Comparison of ENCODE assay signal across 8 mouse cellular contexts in genomic region chr10:62217196-62217595, GRCm38 (mm10). TPM values are rescaled to one million over a fixed set of nuclear protein-coding genes. Genes with fewer than 3 reads are reported as not detected.
DNase-seq lines count a peak whose midpoint lies in the region; ATAC-seq and TF ChIP-seq lines count a peak whose summit lies in the region.

No protein-coding gene starts in this region.

- H3K4me3 ChIP-seq in E14TG2a.4 (replicated peaks; ENCODE audit: low read length), result 0 out of 2 replicates have a peak overlapping the region, but pooled peaks have one; percentile 37
- H3K4me3 ChIP-seq in embryonic facial prominence, embryonic 10.5 days, result no peak overlapping the region
- H3K4me3 ChIP-seq in hindbrain, embryonic 16.5 days (ENCODE audit: low read length), result no peak overlapping the region
- H3K4me3 ChIP-seq in stomach, embryonic 16.5 days (replicated peaks; ENCODE audit: low read length), result no peak overlapping the region
- no peak overlapping the region for H3K4me3 ChIP-seq in cerebellum, adult 2 months (replicated peaks; ENCODE audit: insufficient read depth, low read depth, low read length)

- H3K4me1 ChIP-seq in E14TG2a.4 (replicated peaks; ENCODE audit: low read depth, low read length), result peaks cover 37% of the 10 kb centered on the region
- H3K4me1 ChIP-seq in embryonic facial prominence, embryonic 10.5 days, result peaks cover 36% of the 10 kb centered on the region
- H3K4me1 ChIP-seq in hindbrain, embryonic 16.5 days (ENCODE audit: control insufficient read depth, insufficient read depth, low read depth, low read length), result no peaks in the 10 kb centered on the region; the same call in 1 of the 2 replicates
- H3K4me1 ChIP-seq in stomach, embryonic 16.5 days (ENCODE audit: control insufficient read depth, insufficient read depth, low read length), result peaks cover 53% of the 10 kb centered on the region
- H3K4me1 ChIP-seq in cerebellum, adult 2 months (ENCODE audit: control insufficient read depth, insufficient read depth, low read length), result peaks cover 21% of the 10 kb centered on the region

- no peak for TF ChIP-seq POLR2A in cerebellum, adult 2 months (IDR thresholded peaks at IDR 0.05; ENCODE audit: borderline replicate concordance, insufficient read depth, low read length)

- peaks cover 3% of the 10 kb centered on the region; the same call in 1 of the 2 replicates for H3K27me3 ChIP-seq in E14TG2a.4 (ENCODE audit: insufficient read depth, low read length)
- no peaks in the 10 kb centered on the region for H3K27me3 ChIP-seq in embryonic facial prominence, embryonic 10.5 days (replicated peaks; ENCODE audit: low read depth, poor library complexity, severe bottlenecking)
- H3K27me3 ChIP-seq in hindbrain, embryonic 16.5 days (replicated peaks; ENCODE audit: control insufficient read depth, insufficient read depth, low read length), result no peaks in the 10 kb centered on the region
- no peaks in the 10 kb centered on the region for H3K27me3 ChIP-seq in stomach, embryonic 16.5 days (ENCODE audit: control insufficient read depth, insufficient read depth, low read length)
- no peaks in the 10 kb centered on the region for H3K27me3 ChIP-seq in cerebellum, adult 2 months (ENCODE audit: control insufficient read depth, insufficient read depth, low read length)

- H3K36me3 ChIP-seq in E14TG2a.4 (ENCODE audit: insufficient read depth, low read length), result no peaks in the 10 kb centered on the region
- peaks cover 4% of the 10 kb centered on the region; the same call in 1 of the 2 replicates for H3K36me3 ChIP-seq in embryonic facial prominence, embryonic 10.5 days (replicated peaks)
- no peaks in the 10 kb centered on the region for H3K36me3 ChIP-seq in hindbrain, embryonic 16.5 days (ENCODE audit: control insufficient read depth, insufficient read depth, low read length)
- no peaks in the 10 kb centered on the region for H3K36me3 ChIP-seq in stomach, embryonic 16.5 days (ENCODE audit: control insufficient read depth, insufficient read depth, low read length)

- DNase-seq in embryonic facial prominence, embryonic 10.5 days (ENCODE audit: low spot score), result peak; percentile 25
- DNase-seq in lung, adult 18-20 months, result peak; percentile 32 to 55
- no peak for DNase-seq in spleen, postnatal 4 days (ENCODE audit: low spot score in 2 of 2)
- no peak for DNase-seq in cerebellum, adult 2 months
- DNase-seq in cerebellum, adult 11 months, result no peak

- H3K27ac ChIP-seq in embryonic facial prominence, embryonic 10.5 days (replicated peaks), result peak overlapping the region; percentile 69
- H3K27ac ChIP-seq in hindbrain, embryonic 16.5 days (ENCODE audit: low read depth, low read length), result peak overlapping the region; percentile 55
- peak overlapping the region; percentile 57 for H3K27ac ChIP-seq in stomach, embryonic 16.5 days (ENCODE audit: low read length)
- H3K27ac ChIP-seq in cerebellum, adult 2 months (ENCODE audit: insufficient read depth, low read length), result no peak overlapping the region

- no peaks in the 10 kb centered on the region for H3K9me3 ChIP-seq in E14TG2a.4 (ENCODE audit: low read length)
- H3K9me3 ChIP-seq in embryonic facial prominence, embryonic 10.5 days, result no peaks in the 10 kb centered on the region
- H3K9me3 ChIP-seq in hindbrain, embryonic 16.5 days (ENCODE audit: control insufficient read depth, low read length), result no peaks in the 10 kb centered on the region
- no peaks in the 10 kb centered on the region for H3K9me3 ChIP-seq in stomach, embryonic 16.5 days (replicated peaks; ENCODE audit: control insufficient read depth, low read length)

- TF ChIP-seq CTCF in E14TG2a.4 (conservative IDR thresholded peaks at IDR 0.05; ENCODE audit: low read length), result no peak
- no peak for TF ChIP-seq CTCF in cerebellum, adult 2 months (IDR thresholded peaks at IDR 0.05; ENCODE audit: borderline replicate concordance, insufficient read depth, low read depth, low read length)

- H3K9ac ChIP-seq in hindbrain, embryonic 16.5 days (ENCODE audit: low read depth, low read length), result no peak overlapping the region
- H3K9ac ChIP-seq in stomach, embryonic 16.5 days (ENCODE audit: low read length), result no peak overlapping the region

- H3K4me2 ChIP-seq in hindbrain, embryonic 16.5 days (ENCODE audit: low read length), result no peak overlapping the region
- H3K4me2 ChIP-seq in stomach, embryonic 16.5 days (ENCODE audit: low read depth, low read length), result no peak overlapping the region

- WGBS in embryonic facial prominence, embryonic 10.5 days, result 58% methylated on average over 8 of the region's 8 CpGs
- WGBS in hindbrain, embryonic 16.5 days, result 41% methylated on average over 8 of the region's 8 CpGs
- 51% methylated on average over 8 of the region's 8 CpGs for WGBS in stomach, embryonic 16.5 days
- 58% methylated on average over 8 of the region's 8 CpGs for WGBS in cerebellum, adult 2 months

- no peak for ATAC-seq in hindbrain, embryonic 16.5 days
- ATAC-seq in stomach, embryonic 16.5 days (ENCODE audit: insufficient read depth, low FRiP score), result no peak

RNA-seq across cellular contexts. Expression of gene Tspan15, which starts 13.9 kb away (rescaled TPM):
- polyA plus RNA-seq in embryonic facial prominence, embryonic 10.5 days (2016; fragmentation: Nextera tagmentation; extraction: Ambion mirVana), result 21.8 and 22.3 TPM in 2 replicates
- polyA plus RNA-seq in hindbrain, embryonic 16.5 days (2015; fragmentation: Nextera tagmentation; extraction: Ambion mirVana), result 22.9 and 24.3 TPM in 2 replicates
- polyA plus RNA-seq in stomach, embryonic 16.5 days (2015; fragmentation: Nextera tagmentation; extraction: Ambion mirVana), result 65.5 and 80.3 TPM in 2 replicates
- polyA plus RNA-seq in cerebellum, adult 2 months (2012; rRNA removed), result 51.2 and 55.0 TPM in 2 replicates

RNA-seq across cellular contexts. Expression of gene Tacr2, which starts 35.0 kb away (rescaled TPM):
- polyA plus RNA-seq in embryonic facial prominence, embryonic 10.5 days (2016; fragmentation: Nextera tagmentation; extraction: Ambion mirVana), result not detected in 2 replicates
- not detected in 2 replicates for polyA plus RNA-seq in hindbrain, embryonic 16.5 days (2015; fragmentation: Nextera tagmentation; extraction: Ambion mirVana)
- 1.4 and 1.6 TPM in 2 replicates for polyA plus RNA-seq in stomach, embryonic 16.5 days (2015; fragmentation: Nextera tagmentation; extraction: Ambion mirVana)
- 0.07 TPM in 1 of 2 replicates, not detected in the other for polyA plus RNA-seq in cerebellum, adult 2 months (2012; rRNA removed)

Comparison
In these comparisons a context has a peak if more than half of its experiments do, and no peak if none do; other contexts are left out.
1. DNase-seq: peak in embryonic facial prominence, embryonic 10.5 days (single experiment) and lung, adult 18-20 months (2 of 2); none in spleen, postnatal 4 days (0 of 2), cerebellum, adult 2 months (0 of 2) and cerebellum, adult 11 months (single experiment).